Mouse (Mus musculus) CH12.LX (cell line): ENCODE measurements at regions not wholly inside any gene's neighbourhood (a gene's known extent, or its start where the extent isn't known, plus 50 kb on each side); places are given as distances from the start of the nearest gene placed in this dataset.

Experiments used
- BHLHE40 ChIP-seq: IDR thresholded peaks from 2 replicates; pipeline ENCODE4 v1.6.1; 2011; ENCODE audit warnings: mild to moderate bottlenecking, low read depth, low read length, improper control_type of control experiment
- CTCF ChIP-seq, 2 experiments: IDR thresholded peaks in 1 of 2; conservative IDR thresholded peaks in 1 of 2; 2 replicates each; pipeline ENCODE4 v1.5.1; 2011 to 2012; ENCODE audit warnings: low read depth in 2 of 2, low read length in 2 of 2, improper control_type of control experiment in 1 of 2, inconsistent platforms in 1 of 2, mild to moderate bottlenecking in 1 of 2, moderate library complexity in 1 of 2
- E2F4 ChIP-seq: IDR thresholded peaks from 2 replicates; pipeline ENCODE4 v1.6.1; 2011; ENCODE audit warnings: low read depth, low read length, improper control_type of control experiment; ENCODE audit not compliant: insufficient replicate concordance
- EP300 ChIP-seq: IDR thresholded peaks from 2 replicates; pipeline ENCODE4 v1.6.1; 2011; ENCODE audit warnings: low read length, improper control_type of control experiment
- MAX ChIP-seq: IDR thresholded peaks from 2 replicates; pipeline ENCODE4 v1.6.1; 2011; ENCODE audit warnings: low read length, improper control_type of control experiment
- MAZ ChIP-seq: IDR thresholded peaks from 2 replicates; pipeline ENCODE4 v1.6.1; 2012; ENCODE audit warnings: low read depth, mild to moderate bottlenecking, inconsistent platforms, low read length, improper control_type of control experiment, moderate library complexity
- MEF2A ChIP-seq: IDR thresholded peaks from 2 replicates; pipeline ENCODE4 v1.6.1; 2014; ENCODE audit warnings: low read depth, mild to moderate bottlenecking, inconsistent platforms, low read length, improper control_type of control experiment, borderline replicate concordance
- PAX5 ChIP-seq: IDR thresholded peaks from 2 replicates; pipeline ENCODE4 v1.6.1; 2012; ENCODE audit warnings: low read length, inconsistent platforms, mixed read lengths
- POLR2A ChIP-seq: IDR thresholded peaks from 2 replicates; pipeline ENCODE4 v1.6.1; 2011; ENCODE audit warnings: low read depth, mild to moderate bottlenecking, improper control_type of control experiment, low read length
- POLR2AphosphoS2 ChIP-seq: IDR thresholded peaks from 2 replicates; pipeline ENCODE4 v1.6.1; 2011; ENCODE audit warnings: low read depth, low read length, improper control_type of control experiment
- USF1 ChIP-seq: IDR thresholded peaks from 2 replicates; pipeline ENCODE4 v1.6.1; 2014; ENCODE audit warnings: low read depth, mild to moderate bottlenecking, inconsistent platforms, low read length, improper control_type of control experiment

DNA sequence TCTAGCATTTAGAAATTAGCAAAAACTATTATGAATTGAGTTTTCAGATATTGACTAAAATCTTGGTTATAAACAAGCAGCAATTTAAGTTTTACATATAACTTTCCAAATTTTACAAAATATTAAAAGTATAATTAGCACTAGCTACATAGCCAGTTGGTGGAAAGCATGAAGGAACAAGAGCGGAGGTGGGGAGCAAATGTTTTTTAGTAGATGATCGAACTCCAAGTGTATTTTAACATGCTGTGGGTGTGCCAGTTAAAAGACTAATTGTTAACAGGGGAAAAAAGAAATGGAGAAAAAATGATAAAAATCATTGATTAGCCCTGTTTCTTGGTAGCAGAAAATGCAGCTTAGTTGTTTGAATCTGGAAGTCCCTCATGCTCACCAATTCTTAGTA is 426.3 kb upstream of the Mpdz start:
- TF ChIP-seq POLR2AphosphoS2, result no peak
- TF ChIP-seq POLR2A, result no peak
- TF ChIP-seq EP300, result no peak
- TF ChIP-seq USF1, result no peak
- no peak for TF ChIP-seq E2F4
- no peak for TF ChIP-seq BHLHE40
- no peak for TF ChIP-seq MAZ
- no peak for TF ChIP-seq CTCF (conservative IDR thresholded peaks at IDR 0.05 in 1 of 2, IDR thresholded peaks at IDR 0.05 in 1 of 2; ENCODE audit: low read depth in 2 of 2, low read length in 2 of 2)
- TF ChIP-seq PAX5, result no peak
- no peak for TF ChIP-seq MEF2A
- no peak for TF ChIP-seq MAX
